In the genomic region with DNA sequence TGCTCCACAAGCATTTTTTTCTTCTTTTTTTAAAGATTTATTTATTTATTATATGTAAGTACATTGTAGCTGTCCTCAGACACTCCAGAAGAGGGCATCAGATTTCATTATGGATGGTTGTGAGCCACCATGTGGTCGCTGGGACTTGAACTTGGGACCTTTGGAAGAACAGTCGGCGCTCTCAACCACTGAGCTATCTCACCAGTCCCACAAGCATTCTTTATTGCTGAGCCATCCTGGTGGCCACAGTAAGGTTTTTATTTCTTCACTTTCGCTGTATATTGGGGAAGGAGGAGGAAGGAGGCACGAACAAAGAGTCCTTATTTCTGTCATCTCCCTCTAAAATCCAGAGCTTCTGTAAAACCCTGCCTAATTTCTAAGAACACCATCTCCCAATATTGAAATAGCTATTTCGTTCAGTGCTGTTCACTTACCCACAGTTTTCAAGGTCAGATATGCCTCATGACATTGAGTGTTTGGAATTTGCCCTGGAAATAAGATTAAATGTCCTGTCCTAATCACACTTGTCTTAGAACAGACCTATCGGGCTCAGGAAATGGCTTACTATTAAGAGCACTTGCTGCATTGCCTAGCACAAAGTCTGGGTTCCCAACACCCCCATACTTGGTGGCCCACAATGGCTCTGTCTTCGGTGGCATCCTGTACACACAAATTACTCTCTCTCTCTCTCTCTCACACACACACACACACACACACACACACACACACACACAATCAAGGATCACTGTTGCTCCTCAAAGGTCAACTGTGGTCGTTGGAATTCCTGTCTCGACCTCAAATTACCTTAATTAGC, we compare ENCODE assay signal across 8 mouse cellular contexts. TPM values are rescaled to one million over a fixed set of nuclear protein-coding genes. Genes with fewer than 3 reads are reported as not detected.
DNase-seq lines count a peak whose midpoint lies in the region; ATAC-seq and TF ChIP-seq lines count a peak whose summit lies in the region.

No protein-coding gene starts in this region.

- H3K27me3 ChIP-seq in spleen, adult 2 months (ENCODE audit: control insufficient read depth, insufficient read depth, low read length) = no peaks in the 10 kb centered on the region
- no peaks in the 10 kb centered on the region for H3K27me3 ChIP-seq in intestine, embryonic 14.5 days (replicated peaks; ENCODE audit: control insufficient read depth, insufficient read depth, low read length)
- no peaks in the 10 kb centered on the region for H3K27me3 ChIP-seq in neural tube, embryonic 12.5 days (replicated peaks)

- intact Hi-C loops in left cerebral cortex, postnatal 4 days (cut with DNase I) = no loop called here

- 61% methylated on average over 10 of the region's 10 CpGs for WGBS in spleen, adult 2 months
- WGBS in intestine, embryonic 14.5 days = 65% methylated on average over 10 of the region's 10 CpGs
- 68% methylated on average over 10 of the region's 10 CpGs for WGBS in neural tube, embryonic 12.5 days

- H3K4me2 ChIP-seq in intestine, embryonic 14.5 days (ENCODE audit: low read length) = peak overlapping the region; percentile 93
- H3K4me2 ChIP-seq in neural tube, embryonic 12.5 days (replicated peaks) = peak overlapping the region; percentile 92

- DNase-seq in adrenal gland, postnatal 36 days = peak; percentile 28 to 37
- no peak for DNase-seq in adrenal gland, postnatal 4 days (ENCODE audit: low spot score in 2 of 2)
- DNase-seq in spleen, adult 2 months (ENCODE audit: low read depth in 1 of 2, low spot score in 2 of 2) = no peak
- no peak for DNase-seq in spleen, postnatal 14 days (ENCODE audit: low spot score in 2 of 2)
- DNase-seq in intestine, embryonic 14.5 days (ENCODE audit: low spot score) = no peak
- DNase-seq in left cerebral cortex, postnatal 4 days = no peak
- DNase-seq in urinary bladder, postnatal 4 days (ENCODE audit: low spot score in 2 of 2) = no peak

- peak overlapping the region; percentile 91 for H3K27ac ChIP-seq in spleen, adult 2 months (ENCODE audit: insufficient read depth, low read length)
- H3K27ac ChIP-seq in intestine, embryonic 14.5 days (ENCODE audit: low read depth) = peak overlapping the region; percentile 93
- peak overlapping the region; percentile 21; the same call in 1 of the 2 replicates for H3K27ac ChIP-seq in neural tube, embryonic 12.5 days

- 0 out of 2 replicates have a peak overlapping the region, but pooled peaks have one; percentile 14 for H3K4me3 ChIP-seq in spleen, adult 2 months (ENCODE audit: extremely low read depth, insufficient read depth, insufficient read length)
- H3K4me3 ChIP-seq in intestine, embryonic 14.5 days (ENCODE audit: low read depth, low read length) = peak overlapping the region; percentile 100
- peak overlapping the region; percentile 99 for H3K4me3 ChIP-seq in neural tube, embryonic 12.5 days

- TF ChIP-seq CTCF in spleen, adult 2 months (IDR thresholded peaks at IDR 0.05; ENCODE audit: extremely low read depth, insufficient read depth, insufficient read length, insufficient replicate concordance) = no peak

- H3K36me3 ChIP-seq in spleen, adult 2 months (ENCODE audit: control insufficient read depth, insufficient read depth, low read length) = peaks cover 25% of the 10 kb centered on the region
- peaks cover 26% of the 10 kb centered on the region for H3K36me3 ChIP-seq in intestine, embryonic 14.5 days (ENCODE audit: control insufficient read depth, insufficient read depth, low read length)
- peaks cover 21% of the 10 kb centered on the region for H3K36me3 ChIP-seq in neural tube, embryonic 12.5 days

- ATAC-seq in intestine, embryonic 14.5 days (replicated peaks; ENCODE audit: low FRiP score, low TSS enrichment, low read depth) = no peak
- ATAC-seq in neural tube, embryonic 12.5 days (ENCODE audit: low FRiP score, low read depth) = 0 out of 2 replicates have a peak, but pooled peaks have one; percentile 3

- H3K4me1 ChIP-seq in spleen, adult 2 months (ENCODE audit: control insufficient read depth, insufficient read depth, insufficient read length) = peaks cover 32% of the 10 kb centered on the region; the same call in 1 of the 2 replicates
- peaks cover 15% of the 10 kb centered on the region; the same call in 1 of the 2 replicates for H3K4me1 ChIP-seq in intestine, embryonic 14.5 days (replicated peaks; ENCODE audit: control insufficient read depth, insufficient read depth, low read length)
- H3K4me1 ChIP-seq in neural tube, embryonic 12.5 days = peaks cover 18% of the 10 kb centered on the region

- H3K9ac ChIP-seq in intestine, embryonic 14.5 days (ENCODE audit: low read length) = peak overlapping the region; percentile 98
- H3K9ac ChIP-seq in neural tube, embryonic 12.5 days = peak overlapping the region; percentile 69

- no peaks in the 10 kb centered on the region for H3K9me3 ChIP-seq in intestine, embryonic 14.5 days (ENCODE audit: control insufficient read depth, low read length)
- no peaks in the 10 kb centered on the region for H3K9me3 ChIP-seq in neural tube, embryonic 12.5 days

- no peak for TF ChIP-seq POLR2A in spleen, adult 2 months (IDR thresholded peaks at IDR 0.05; ENCODE audit: low read depth, low read length)

RNA-seq across cellular contexts. Expression of a gene that starts 1.1 kb away (rescaled TPM):
- total RNA-seq in adrenal gland, postnatal 36 days (2021) = 100 to 1,000 TPM; 378 to 436 TPM
- total RNA-seq in adrenal gland, postnatal 4 days (2021) = 100 to 1,000 TPM; 365 to 381 TPM
- 691 and 1,139 TPM in 2 replicates for polyA plus RNA-seq in spleen, adult 2 months (2012; rRNA removed)
- polyA plus RNA-seq in intestine, embryonic 14.5 days (2014; fragmentation: Nextera tagmentation; extraction: Ambion mirVana) = 400 and 437 TPM in 2 replicates
- 470 and 511 TPM in 2 replicates for polyA plus RNA-seq in neural tube, embryonic 12.5 days (2016; fragmentation: Nextera tagmentation; extraction: Ambion mirVana)
- total RNA-seq in left cerebral cortex, postnatal 4 days (2021) = 100 to 1,000 TPM; 231 to 238 TPM

RNA-seq across cellular contexts. Expression of a gene that starts 7.5 kb away (rescaled TPM):
- 100 to 1,000 TPM; 229 to 405 TPM for total RNA-seq in adrenal gland, postnatal 36 days (2021)
- 100 to 1,000 TPM; 214 to 225 TPM for total RNA-seq in adrenal gland, postnatal 4 days (2021)
- 83.2 and 90.6 TPM in 2 replicates for polyA plus RNA-seq in spleen, adult 2 months (2012; rRNA removed)
- polyA plus RNA-seq in intestine, embryonic 14.5 days (2014; fragmentation: Nextera tagmentation; extraction: Ambion mirVana) = 152 and 159 TPM in 2 replicates
- polyA plus RNA-seq in neural tube, embryonic 12.5 days (2016; fragmentation: Nextera tagmentation; extraction: Ambion mirVana) = 179 and 183 TPM in 2 replicates
- total RNA-seq in left cerebral cortex, postnatal 4 days (2021) = 100 to 1,000 TPM; 117 to 120 TPM

RNA-seq across cellular contexts. Expression of a gene that starts 8.4 kb away (rescaled TPM):
- 100 to 1,000 TPM in 1 of 2 experiments, 10 to 100 TPM in 1; 84.2 to 102 TPM for total RNA-seq in adrenal gland, postnatal 36 days (2021)
- total RNA-seq in adrenal gland, postnatal 4 days (2021) = 10 to 100 TPM; 82.4 to 93.3 TPM
- 19.2 TPM in 2 replicates for polyA plus RNA-seq in spleen, adult 2 months (2012; rRNA removed)
- 62.4 and 63.0 TPM in 2 replicates for polyA plus RNA-seq in intestine, embryonic 14.5 days (2014; fragmentation: Nextera tagmentation; extraction: Ambion mirVana)
- polyA plus RNA-seq in neural tube, embryonic 12.5 days (2016; fragmentation: Nextera tagmentation; extraction: Ambion mirVana) = 82.6 and 85.0 TPM in 2 replicates
- total RNA-seq in left cerebral cortex, postnatal 4 days (2021) = 10 to 100 TPM; 37.5 to 40.4 TPM

RNA-seq across cellular contexts. Expression of a gene that starts 58.0 kb away (rescaled TPM):
- total RNA-seq in adrenal gland, postnatal 36 days (2021) = under 1 TPM in 1 of 2 experiments, not detected in 1; 0.89 TPM
- 10 to 100 TPM in 1 of 2 experiments, 1 to 10 TPM in 1; 6.5 to 12.0 TPM for total RNA-seq in adrenal gland, postnatal 4 days (2021)
- 69.5 and 84.0 TPM in 2 replicates for polyA plus RNA-seq in spleen, adult 2 months (2012; rRNA removed)
- 0.89 and 1.1 TPM in 2 replicates for polyA plus RNA-seq in intestine, embryonic 14.5 days (2014; fragmentation: Nextera tagmentation; extraction: Ambion mirVana)
- 5.4 and 6.7 TPM in 2 replicates for polyA plus RNA-seq in neural tube, embryonic 12.5 days (2016; fragmentation: Nextera tagmentation; extraction: Ambion mirVana)
- not detected for total RNA-seq in left cerebral cortex, postnatal 4 days (2021)

Comparison
In these comparisons a context has a peak if more than half of its experiments do, and no peak if none do; other contexts are left out.
1. DNase-seq: peak in adrenal gland, postnatal 36 days (2 of 2); none in adrenal gland, postnatal 4 days (0 of 2), spleen, adult 2 months (0 of 2), spleen, postnatal 14 days (0 of 2), intestine, embryonic 14.5 days (single experiment), left cerebral cortex, postnatal 4 days (single experiment) and urinary bladder, postnatal 4 days (0 of 2).
2. H3K27ac ChIP-seq: peak in every context shown above with its lines; median percentile 93 in intestine, embryonic 14.5 days; 91 in spleen, adult 2 months; 21 in neural tube, embryonic 12.5 days.
3. H3K4me3 ChIP-seq: peak in every context shown above with its lines; median percentile 100 in intestine, embryonic 14.5 days; 99 in neural tube, embryonic 12.5 days; 14 in spleen, adult 2 months.